In genomic region chr1:20069733-20070132, GRCm38 (mm10) we compare ENCODE assay signal across 9 mouse cellular contexts.
DNase-seq lines count a peak whose midpoint lies in the region; ATAC-seq and TF ChIP-seq lines count a peak whose summit lies in the region.
"Had no signal": no experiment of that assay in that cellular context is flagged by ENCODE, and none has a peak within 500 bp of the region (broad histone marks: within the 10 kb centered on the region; RNA-seq: fewer than 3 reads in every experiment).

No protein-coding gene starts in this region.

- H3K4me2 ChIP-seq in hindbrain, embryonic 14.5 days (replicated peaks), result no peak overlapping the region
- no peak overlapping the region for H3K4me2 ChIP-seq in stomach, postnatal 0 days (replicated peaks; ENCODE audit: low read depth)
- H3K4me2 ChIP-seq: limb, embryonic 13.5 days had no signal

- 0 out of 2 replicates have a peak, but pooled peaks cover 4% of the 10 kb centered on the region for H3K4me1 ChIP-seq in hindbrain, embryonic 14.5 days (replicated peaks; ENCODE audit: control insufficient read depth, insufficient read depth, low read length)
- H3K4me1 ChIP-seq in hindbrain, embryonic 10.5 days (replicated peaks), result no peaks in the 10 kb centered on the region
- H3K4me1 ChIP-seq in stomach, postnatal 0 days (replicated peaks; ENCODE audit: control insufficient read depth, insufficient read depth), result no peaks in the 10 kb centered on the region
- H3K4me1 ChIP-seq: limb, embryonic 13.5 days had no signal

- TF ChIP-seq CTCF in Patski (IDR thresholded peaks at IDR 0.05), result no peak
- TF ChIP-seq CTCF in stomach, postnatal 0 days (IDR thresholded peaks at IDR 0.05; ENCODE audit: low read depth), result no peak

- 60% methylated on average over 3 of the region's 3 CpGs for WGBS in hindbrain, embryonic 14.5 days
- 82% methylated on average over 3 of the region's 3 CpGs for WGBS in hindbrain, embryonic 10.5 days
- WGBS in stomach, postnatal 0 days, result 61% methylated on average over 3 of the region's 3 CpGs

- H3K4me3 ChIP-seq in hindbrain, embryonic 14.5 days (replicated peaks; ENCODE audit: low read length), result no peak overlapping the region
- H3K4me3 ChIP-seq in hindbrain, embryonic 10.5 days, result no peak overlapping the region
- H3K4me3 ChIP-seq in stomach, postnatal 0 days (ENCODE audit: low read depth, low read length), result no peak overlapping the region
- H3K4me3 ChIP-seq: limb, embryonic 13.5 days had no signal

- CTCF ChIA-PET in Patski (lab: Charles Lee), result no interaction called here

- H3K27me3 ChIP-seq in hindbrain, embryonic 14.5 days (ENCODE audit: control insufficient read depth, insufficient read depth, low read length), result no peaks in the 10 kb centered on the region
- no peaks in the 10 kb centered on the region for H3K27me3 ChIP-seq in hindbrain, embryonic 10.5 days (ENCODE audit: insufficient read depth, poor library complexity, severe bottlenecking)
- H3K27me3 ChIP-seq in Patski, result no peaks in the 10 kb centered on the region
- H3K27me3 ChIP-seq in stomach, postnatal 0 days (ENCODE audit: control insufficient read depth, insufficient read depth, low read length), result no peaks in the 10 kb centered on the region
- H3K27me3 ChIP-seq: limb, embryonic 13.5 days had no signal

- no peak overlapping the region for H3K9ac ChIP-seq in hindbrain, embryonic 14.5 days
- H3K9ac ChIP-seq in stomach, postnatal 0 days (ENCODE audit: low read length), result no peak overlapping the region
- H3K9ac ChIP-seq: limb, embryonic 13.5 days had no signal

- POLR2A ChIA-PET in Patski (lab: Charles Lee), result no interaction called here

- intact Hi-C loops in gastrocnemius, postnatal 14 days (cut with DNase I; ENCODE audit: low total_unique reads), result no loop called here
- intact Hi-C loops in heart, postnatal 25 days (cut with DNase I), result no loop called here

- peak; percentile 45 for DNase-seq in hindbrain, embryonic 14.5 days (ENCODE audit: low spot score)
- no peak for DNase-seq in hindbrain, embryonic 10.5 days (ENCODE audit: low spot score)
- DNase-seq in 416B (ENCODE audit: low read depth), result peak; percentile 8
- DNase-seq in Patski (ENCODE audit: low read depth, low spot score), result peak; percentile 77
- peak; percentile 51 to 60 for DNase-seq in layer of hippocampus, adult 8-10 months (ENCODE audit: low spot score in 2 of 2)
- no peak for DNase-seq in stomach, postnatal 0 days (ENCODE audit: low spot score)
- DNase-seq in gastrocnemius, postnatal 14 days, result no peak
- no peak for DNase-seq in heart, postnatal 25 days (ENCODE audit: low spot score)

- no peak for TF ChIP-seq EP300 in stomach, postnatal 0 days (optimal IDR thresholded peaks at IDR 0.05)

- H3K9me3 ChIP-seq in hindbrain, embryonic 14.5 days (ENCODE audit: control insufficient read depth, low read length), result no peaks in the 10 kb centered on the region
- H3K9me3 ChIP-seq in hindbrain, embryonic 10.5 days, result no peaks in the 10 kb centered on the region
- H3K9me3 ChIP-seq in stomach, postnatal 0 days (ENCODE audit: control insufficient read depth, low read length), result no peaks in the 10 kb centered on the region
- H3K9me3 ChIP-seq: limb, embryonic 13.5 days had no signal

- no peaks in the 10 kb centered on the region for H3K36me3 ChIP-seq in hindbrain, embryonic 14.5 days (replicated peaks; ENCODE audit: control insufficient read depth, insufficient read depth)
- H3K36me3 ChIP-seq in hindbrain, embryonic 10.5 days, result no peaks in the 10 kb centered on the region
- H3K36me3 ChIP-seq in stomach, postnatal 0 days (ENCODE audit: control insufficient read depth, insufficient read depth, low read length), result no peaks in the 10 kb centered on the region
- H3K36me3 ChIP-seq: limb, embryonic 13.5 days had no signal

- in situ Hi-C loops in Patski (cut with MboI; ENCODE audit: low pct_unique_long_range_greater_than_20kb), result no loop called here

- no peak overlapping the region for H3K27ac ChIP-seq in hindbrain, embryonic 14.5 days
- no peak overlapping the region for H3K27ac ChIP-seq in hindbrain, embryonic 10.5 days
- H3K27ac ChIP-seq in stomach, postnatal 0 days (replicated peaks), result no peak overlapping the region
- H3K27ac ChIP-seq: limb, embryonic 13.5 days had no signal

- ATAC-seq in hindbrain, embryonic 14.5 days (ENCODE audit: low FRiP score), result peak; percentile 55; the same call in 1 of the 2 replicates
- ATAC-seq in Patski, result peak; percentile 100
- ATAC-seq in stomach, postnatal 0 days (ENCODE audit: low FRiP score, low TSS enrichment), result no peak

Comparison
In these comparisons a context has a peak if more than half of its experiments do, and no peak if none do; other contexts are left out.
1. DNase-seq: peak in hindbrain, embryonic 14.5 days (single experiment), 416B (single experiment), Patski (single experiment) and layer of hippocampus, adult 8-10 months (2 of 2); none in hindbrain, embryonic 10.5 days (single experiment), stomach, postnatal 0 days (single experiment), gastrocnemius, postnatal 14 days (single experiment) and heart, postnatal 25 days (single experiment).